18 mouse cellular contexts compared by ENCODE assay signal in genomic region chr13:50452266-50452665, GRCm38 (mm10). TPM values are rescaled to one million over a fixed set of nuclear protein-coding genes. Genes with fewer than 3 reads are reported as not detected.
"Had no signal": no experiment of that assay in that cellular context is flagged by ENCODE, and none has a peak within 500 bp of the region (broad histone marks: within the 10 kb centered on the region; RNA-seq: fewer than 3 reads in every experiment).

No protein-coding gene starts in this region.

RNA-seq across cellular contexts. Expression of gene Gm47429, which starts 8.6 kb away (rescaled TPM):
- total RNA-seq: megakaryocyte, adult 5-6 weeks; megakaryocyte-erythroid progenitor cell, adult 5-6 weeks; neutrophil, adult 5-6 weeks had no signal
- polyA plus RNA-seq: liver, embryonic 16.5 days; lung, embryonic 14.5 days; lung, embryonic 16.5 days; midbrain, embryonic 10.5 days; midbrain, embryonic 12.5 days; midbrain, embryonic 14.5 days; midbrain, embryonic 16.5 days; myocyte; neural tube, embryonic 12.5 days; neural tube, embryonic 14.5 days; spleen, adult 2 months; stomach, embryonic 15.5 days; stomach, postnatal 0 days; thymus, adult 2 months; urinary bladder, adult 2 months had no signal

RNA-seq across cellular contexts. Expression of gene Nutm2, which starts 14.8 kb away (rescaled TPM):
- total RNA-seq: megakaryocyte, adult 5-6 weeks; megakaryocyte-erythroid progenitor cell, adult 5-6 weeks; neutrophil, adult 5-6 weeks had no signal
- polyA plus RNA-seq: liver, embryonic 16.5 days; lung, embryonic 14.5 days; lung, embryonic 16.5 days; midbrain, embryonic 10.5 days; midbrain, embryonic 12.5 days; midbrain, embryonic 14.5 days; midbrain, embryonic 16.5 days; myocyte; neural tube, embryonic 12.5 days; neural tube, embryonic 14.5 days; spleen, adult 2 months; stomach, embryonic 15.5 days; stomach, postnatal 0 days; thymus, adult 2 months; urinary bladder, adult 2 months had no signal
